Mouse (Mus musculus): Measurements from ENCODE around the gene Maff. TPM values are rescaled to one million over a fixed set of nuclear protein-coding genes. Genes with fewer than 3 reads are reported as not detected.
A peak's percentile ranks its signal among the peaks of the same experiment; 100 is the strongest.

Gene Maff
- total and polyA plus RNA-seq, 3 experiments, result 9.2 to 15.4 (median 10.5) TPM

- dilution Hi-C loops (cut with MboI; ENCODE audit: extremely low pct_ligation_motif_present, extremely low pct_unique_long_range_greater_than_20kb, low sequenced_read_pairs), result no loop called here
- Histone ChIP-seq H3K36me3 (replicated peaks in 1 of 2; ENCODE audit: control insufficient read depth in 1 of 2, insufficient read depth in 1 of 2, low read length in 1 of 2) (peaks cover 0 to 3% of the 10 kb centered on the region in 2 experiments), H3K27me3 (replicated peaks) (no peaks in the 10 kb centered on the region), H3K4me1 (ENCODE audit: control insufficient read depth in 1 of 2, insufficient read depth in 2 of 2) (peaks cover 21 to 68% of the 10 kb centered on the region in 2 experiments), H3K4me3 (replicated peaks in 1 of 3; ENCODE audit: low read depth in 2 of 3, low read length in 2 of 3, poor library complexity in 1 of 3) (peak overlapping the region; percentile 31 to 91 (median 36)), H3K9me3 (replicated peaks; ENCODE audit: low read length) (no peaks in the 10 kb centered on the region), H3K27ac (ENCODE audit: insufficient read depth, low read depth) (peak overlapping the region; percentile 97), H3K4me2 (ENCODE audit: insufficient read depth, low read depth, poor library complexity, severe bottlenecking) (peak overlapping the region; percentile 95), H3K79me2 (replicated peaks; ENCODE audit: control insufficient read depth, extremely low read depth, insufficient read depth, poor library complexity, severe bottlenecking) (peaks cover 25% of the 10 kb centered on the region), H3K9ac (ENCODE audit: insufficient read depth, low read depth) (peak overlapping the region; percentile 55)
- DNase-seq (ENCODE audit: extremely low read depth), result peak; percentile 49
- in situ Hi-C loops (cut with MboI; ENCODE audit: low pct_ligation_motif_present, low pct_unique_long_range_greater_than_20kb, low sequenced_read_pairs), result loop anchor here (25.0 kb wide), 1 partner anchor 414 kb away; the partner anchor contains the start of gene Pdxp
- TF ChIP-seq POLR2AphosphoS2 (IDR thresholded peaks at IDR 0.05; ENCODE audit: low read depth, low read length) (no peak), ELF1 (IDR thresholded peaks at IDR 0.05; ENCODE audit: low read depth, low read length) (no peak), SIN3A (IDR thresholded peaks at IDR 0.05; ENCODE audit: low read length) (no peak), MXI1 (IDR thresholded peaks at IDR 0.05; ENCODE audit: low read depth, low read length) (peak; percentile 63; the same call in 1 of the 2 replicates), E2F4 (IDR thresholded peaks at IDR 0.05; ENCODE audit: insufficient replicate concordance, low read depth, low read length) (no peak), POLR2A (IDR thresholded peaks at IDR 0.05; ENCODE audit: low read depth, low read length) (peak; percentile 27; the same call in 1 of the 2 replicates), IRF4 (IDR thresholded peaks at IDR 0.05; ENCODE audit: low read depth, low read length) (no peak), MYC (IDR thresholded peaks at IDR 0.05; ENCODE audit: low read depth, low read length) (0 out of 2 replicates have a peak, but pooled peaks have one; percentile 28), RCOR1 (conservative IDR thresholded peaks at IDR 0.05; ENCODE audit: low read depth, low read length) (no peak), MAZ (IDR thresholded peaks at IDR 0.05; ENCODE audit: low read depth, low read length) (no peak), TCF12 (IDR thresholded peaks at IDR 0.05; ENCODE audit: low read depth, low read length) (no peak), RAD21 (IDR thresholded peaks at IDR 0.05; ENCODE audit: low read depth, low read length) (no peak), CHD2 (IDR thresholded peaks at IDR 0.05; ENCODE audit: low read length) (no peak), UBTF (IDR thresholded peaks at IDR 0.05; ENCODE audit: low read depth, low read length) (no peak), ZMIZ1 (IDR thresholded peaks at IDR 0.05; ENCODE audit: low read depth, low read length) (no peak), JUND (conservative IDR thresholded peaks at IDR 0.05; ENCODE audit: low read depth, low read length) (no peak)
Measured at GRCm38 (mm10) chr15:79326264-79326663, 20.2 kb upstream of the Maff start.

GRCm38 (mm10) chr15:79326971-79327961 lies 19.2 kb upstream of the Maff start:
- Histone ChIP-seq H3K27me3 (replicated peaks) (no peaks in the 10 kb centered on the region), H3K36me3 (replicated peaks in 1 of 2; ENCODE audit: control insufficient read depth in 1 of 2, insufficient read depth in 1 of 2, low read length in 1 of 2) (peaks cover 0 to 3% of the 10 kb centered on the region in 2 experiments), H3K9me3 (replicated peaks; ENCODE audit: low read length) (no peaks in the 10 kb centered on the region), H3K9ac (ENCODE audit: insufficient read depth, low read depth) (peak overlapping the region; percentile 91), H3K79me2 (replicated peaks; ENCODE audit: control insufficient read depth, extremely low read depth, insufficient read depth, poor library complexity, severe bottlenecking) (peaks cover 20% of the 10 kb centered on the region), H3K27ac (ENCODE audit: insufficient read depth, low read depth) (peak overlapping the region; percentile 91), H3K4me2 (ENCODE audit: insufficient read depth, low read depth, poor library complexity, severe bottlenecking) (peak overlapping the region; percentile 95), H3K4me3 (replicated peaks in 1 of 3; ENCODE audit: low read depth in 2 of 3, low read length in 2 of 3, poor library complexity in 1 of 3) (peak overlapping the region; percentile 76 to 91 (median 79)), H3K4me1 (ENCODE audit: control insufficient read depth in 1 of 2, insufficient read depth in 2 of 2) (peaks cover 20 to 63% of the 10 kb centered on the region in 2 experiments)
- dilution Hi-C loops (cut with MboI; ENCODE audit: extremely low pct_ligation_motif_present, extremely low pct_unique_long_range_greater_than_20kb, low sequenced_read_pairs), result no loop called here
- in situ Hi-C loops (cut with MboI; ENCODE audit: low pct_ligation_motif_present, low pct_unique_long_range_greater_than_20kb, low sequenced_read_pairs), result loop anchor here (25.0 kb wide), 1 partner anchor 415 kb away; the partner anchor contains the start of gene Pdxp
- DNase-seq (ENCODE audit: extremely low read depth), result peak; percentile 88
- peak; percentile 53; the same call in 1 of the 2 replicates for TF ChIP-seq ETS1 (conservative IDR thresholded peaks at IDR 0.05; ENCODE audit: low read depth, low read length)
- peak; percentile 89 for TF ChIP-seq CHD1 (IDR thresholded peaks at IDR 0.05; ENCODE audit: low read depth, low read length)
- no peak for TF ChIP-seq JUND (conservative IDR thresholded peaks at IDR 0.05; ENCODE audit: low read depth, low read length)
- no peak for TF ChIP-seq KAT2A (IDR thresholded peaks at IDR 0.05; ENCODE audit: insufficient replicate concordance, low read length)
- TF ChIP-seq ZKSCAN1 (IDR thresholded peaks at IDR 0.05; ENCODE audit: borderline replicate concordance, low read depth, low read length), result no peak
- TF ChIP-seq MYC (IDR thresholded peaks at IDR 0.05; ENCODE audit: low read depth, low read length), result peak; percentile 94
- TF ChIP-seq GABPA (IDR thresholded peaks at IDR 0.05; ENCODE audit: insufficient replicate concordance, low read depth, low read length), result no peak
- no peak for TF ChIP-seq JUN (IDR thresholded peaks at IDR 0.05; ENCODE audit: insufficient read depth, low read depth, low read length)
- peak; percentile 55 for TF ChIP-seq USF2 (conservative IDR thresholded peaks at IDR 0.05; ENCODE audit: low read depth, low read length)
- peak; percentile 21 for TF ChIP-seq MAFK (IDR thresholded peaks at IDR 0.05; ENCODE audit: insufficient replicate concordance, low read length)
- TF ChIP-seq BHLHE40 (IDR thresholded peaks at IDR 0.05; ENCODE audit: low read depth, low read length), result peak; percentile 75
- peak; percentile 100 for TF ChIP-seq MXI1 (IDR thresholded peaks at IDR 0.05; ENCODE audit: low read depth, low read length)
- TF ChIP-seq HCFC1 (IDR thresholded peaks at IDR 0.05; ENCODE audit: low read depth, low read length), result no peak; the same call in 1 of the 2 replicates
- peak; percentile 39; the same call in 1 of the 2 replicates for TF ChIP-seq NELFE (IDR thresholded peaks at IDR 0.05; ENCODE audit: low read depth, low read length)
- no peak for TF ChIP-seq EP300 (IDR thresholded peaks at IDR 0.05; ENCODE audit: low read length)
- TF ChIP-seq ZMIZ1 (IDR thresholded peaks at IDR 0.05; ENCODE audit: low read depth, low read length), result no peak; the same call in 1 of the 2 replicates
- TF ChIP-seq POLR2AphosphoS2 (IDR thresholded peaks at IDR 0.05; ENCODE audit: low read depth, low read length), result no peak
- TF ChIP-seq TCF12 (IDR thresholded peaks at IDR 0.05; ENCODE audit: low read depth, low read length), result peak; percentile 31; the same call in 1 of the 2 replicates
